Mouse (Mus musculus): ENCODE results near the gene Gm3015. TPM values are rescaled to one million over a fixed set of nuclear protein-coding genes. Genes with fewer than 3 reads are reported as not detected.
"Not testable (repeated sequence)": the region's sequence is repeated elsewhere in the genome, so short reads cannot be mapped to it uniquely, and the experiment has no call there.

Gm3015 gene
- polyA plus RNA-seq (2014; fragmentation: Nextera tagmentation; extraction: Ambion mirVana), result not detected in 2 replicates

DNA sequence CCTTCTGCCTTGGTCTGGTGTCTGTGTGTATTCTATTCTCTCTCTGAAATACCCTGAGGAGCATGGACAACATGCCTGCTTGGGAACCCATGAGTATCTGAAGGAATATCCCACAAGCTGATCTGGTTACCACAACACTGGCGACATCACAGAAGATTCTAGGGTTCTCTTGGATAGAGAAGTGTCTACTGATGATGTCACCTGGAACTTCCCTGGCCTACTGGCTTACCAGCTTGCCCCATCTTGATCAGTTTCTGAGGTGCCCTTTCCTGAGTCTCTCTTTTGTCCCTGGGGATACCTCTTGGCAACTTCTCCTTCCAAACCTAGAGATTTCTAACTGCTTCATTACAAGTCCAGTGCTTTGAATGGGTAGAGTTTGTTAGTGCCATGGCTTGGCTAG lies at the start of gene Gm3015:
TSS of gene Gm3015 (minus strand) at position 101 of the 400 bp plus-strand sequence.
- H3K4me2 ChIP-seq (ENCODE audit: low read depth, low read length); H3K4me1 ChIP-seq (ENCODE audit: control insufficient read depth, insufficient read depth, low read length); H3K9ac ChIP-seq (replicated peaks; ENCODE audit: low read length); H3K9me3 ChIP-seq (replicated peaks; ENCODE audit: control insufficient read depth, low read length); ATAC-seq (replicated peaks; ENCODE audit: insufficient number of reproducible peaks, low FRiP score, low TSS enrichment, low read depth); H3K27ac ChIP-seq (replicated peaks; ENCODE audit: low read depth, low read length); H3K27me3 ChIP-seq (ENCODE audit: control insufficient read depth, insufficient read depth, low read length); H3K4me3 ChIP-seq (ENCODE audit: low read depth, low read length); H3K36me3 ChIP-seq (replicated peaks; ENCODE audit: control insufficient read depth, insufficient read depth, low read depth, low read length); DNase-seq (ENCODE audit: low spot score): not testable (repeated sequence)
- WGBS, result no CpG with 5 or more reads among the region's 1 CpGs

- H3K27me3 ChIP-seq (ENCODE audit: control insufficient read depth, insufficient read depth, low read length); H3K27ac ChIP-seq (replicated peaks; ENCODE audit: low read depth, low read length); H3K4me3 ChIP-seq (ENCODE audit: low read depth, low read length); H3K4me2 ChIP-seq (ENCODE audit: low read depth, low read length); H3K9me3 ChIP-seq (replicated peaks; ENCODE audit: control insufficient read depth, low read length); H3K36me3 ChIP-seq (replicated peaks; ENCODE audit: control insufficient read depth, insufficient read depth, low read depth, low read length); H3K9ac ChIP-seq (replicated peaks; ENCODE audit: low read length); DNase-seq (ENCODE audit: low spot score); ATAC-seq (replicated peaks; ENCODE audit: insufficient number of reproducible peaks, low FRiP score, low TSS enrichment, low read depth); H3K4me1 ChIP-seq (ENCODE audit: control insufficient read depth, insufficient read depth, low read length): not testable (repeated sequence)
Measured at GRCm38 (mm10) chr14:42797887-42798286, 29.3 kb upstream of the Gm3015 start, which contains the start of gene Gm10377. TSS of gene Gm10377 (minus strand) at chr14:42797987.

Other genes starting within 250 kb of the Gm3015 start
- not detected in 2 replicates for gene Gm8024, start 244.5 kb downstream of the Gm3015 start, polyA plus RNA-seq (2014; fragmentation: Nextera tagmentation; extraction: Ambion mirVana)
- not detected in 2 replicates for gene Gm17124, start 168.9 kb downstream of the Gm3015 start, polyA plus RNA-seq (2014; fragmentation: Nextera tagmentation; extraction: Ambion mirVana)
- not detected in 2 replicates for gene Gm3633, start 126.9 kb downstream of the Gm3015 start, polyA plus RNA-seq (2014; fragmentation: Nextera tagmentation; extraction: Ambion mirVana)
- gene Gm10378, start 112.9 kb downstream of the Gm3015 start, polyA plus RNA-seq (2014; fragmentation: Nextera tagmentation; extraction: Ambion mirVana), result not detected in 2 replicates
- not detected in 2 replicates for gene Gm10377, start 29.2 kb upstream of the Gm3015 start, polyA plus RNA-seq (2014; fragmentation: Nextera tagmentation; extraction: Ambion mirVana)
- not detected in 2 replicates for gene Gm21977, start 84.7 kb upstream of the Gm3015 start, polyA plus RNA-seq (2014; fragmentation: Nextera tagmentation; extraction: Ambion mirVana)
- not detected in 2 replicates for gene Gm8082, start 224.8 kb upstream of the Gm3015 start, polyA plus RNA-seq (2014; fragmentation: Nextera tagmentation; extraction: Ambion mirVana)
- not detected in 2 replicates for gene Gm10376, start 246.8 kb upstream of the Gm3015 start, polyA plus RNA-seq (2014; fragmentation: Nextera tagmentation; extraction: Ambion mirVana)